Comparison of ENCODE assay signal across 25 mouse cellular contexts in the genomic region with DNA sequence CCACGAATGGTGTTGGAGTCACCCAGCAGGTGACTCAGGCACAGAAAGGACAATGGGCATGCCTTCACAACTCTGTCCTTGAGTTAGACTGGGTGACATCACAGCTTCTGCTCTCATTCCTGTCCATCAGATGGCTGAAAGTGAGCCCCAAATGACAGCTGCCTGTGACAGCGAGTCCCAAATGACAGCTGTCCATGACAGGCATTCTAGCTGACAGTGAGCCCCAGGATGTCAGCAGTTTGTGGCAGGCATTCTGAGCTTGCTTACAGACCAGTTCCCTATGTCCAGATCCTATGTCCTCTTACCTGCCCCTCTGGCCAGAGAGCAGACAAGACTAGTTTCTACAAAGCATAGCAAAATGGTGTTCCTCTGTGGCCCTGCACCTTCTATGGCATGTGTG.
DNase-seq lines count a peak whose midpoint lies in the region; ATAC-seq and TF ChIP-seq lines count a peak whose summit lies in the region.
"Had no signal": no experiment of that assay in that cellular context is flagged by ENCODE, and none has a peak within 500 bp of the region (broad histone marks: within the 10 kb centered on the region; RNA-seq: fewer than 3 reads in every experiment).

No protein-coding gene starts in this region.

- H3K4me3 ChIP-seq in embryonic facial prominence, embryonic 14.5 days (ENCODE audit: low read depth, low read length) = no peak overlapping the region
- H3K4me3 ChIP-seq in embryonic facial prominence, embryonic 10.5 days = no peak overlapping the region
- no peak overlapping the region for H3K4me3 ChIP-seq in limb, embryonic 14.5 days (replicated peaks; ENCODE audit: low read length)
- no peak overlapping the region for H3K4me3 ChIP-seq in limb, embryonic 10.5 days
- H3K4me3 ChIP-seq: embryonic facial prominence, embryonic 13.5 days; forebrain, embryonic 10.5 days; forebrain, embryonic 13.5 days; hindbrain, embryonic 10.5 days; hindbrain, embryonic 13.5 days; intestine, embryonic 15.5 days had no signal

- H3K9me3 ChIP-seq in embryonic facial prominence, embryonic 14.5 days (ENCODE audit: control insufficient read depth, low read length) = peaks cover 7% of the 10 kb centered on the region; the same call in 1 of the 2 replicates
- peaks cover 11% of the 10 kb centered on the region; the same call in 1 of the 2 replicates for H3K9me3 ChIP-seq in embryonic facial prominence, embryonic 10.5 days
- no peaks in the 10 kb centered on the region for H3K9me3 ChIP-seq in limb, embryonic 14.5 days (ENCODE audit: control insufficient read depth, low read length)
- 0 out of 2 replicates have a peak, but pooled peaks cover 3% of the 10 kb centered on the region for H3K9me3 ChIP-seq in limb, embryonic 10.5 days (replicated peaks)
- H3K9me3 ChIP-seq: forebrain, embryonic 13.5 days; hindbrain, embryonic 13.5 days; intestine, embryonic 15.5 days had no signal

- H3K27me3 ChIP-seq in embryonic facial prominence, embryonic 14.5 days (replicated peaks; ENCODE audit: control insufficient read depth, insufficient read depth, low read length) = no peaks in the 10 kb centered on the region
- no peaks in the 10 kb centered on the region for H3K27me3 ChIP-seq in embryonic facial prominence, embryonic 10.5 days (replicated peaks; ENCODE audit: low read depth, poor library complexity, severe bottlenecking)
- no peaks in the 10 kb centered on the region for H3K27me3 ChIP-seq in limb, embryonic 14.5 days (ENCODE audit: control insufficient read depth, insufficient read depth, low read length)
- H3K27me3 ChIP-seq in limb, embryonic 10.5 days (ENCODE audit: low read depth, poor library complexity, severe bottlenecking) = no peaks in the 10 kb centered on the region
- H3K27me3 ChIP-seq: embryonic facial prominence, embryonic 13.5 days; forebrain, embryonic 13.5 days; hindbrain, embryonic 13.5 days; intestine, embryonic 15.5 days had no signal

- H3K4me2 ChIP-seq in embryonic facial prominence, embryonic 14.5 days (ENCODE audit: low read depth, low read length) = no peak overlapping the region
- H3K4me2 ChIP-seq in limb, embryonic 14.5 days (replicated peaks; ENCODE audit: low read depth, low read length, severe bottlenecking) = no peak overlapping the region
- H3K4me2 ChIP-seq: embryonic facial prominence, embryonic 13.5 days; forebrain, embryonic 13.5 days; heart, embryonic 11.5 days; hindbrain, embryonic 13.5 days; intestine, embryonic 15.5 days had no signal

- no peak for ATAC-seq in embryonic facial prominence, embryonic 14.5 days (ENCODE audit: low read depth)
- ATAC-seq in limb, embryonic 14.5 days (ENCODE audit: low FRiP score, low read depth) = peak; percentile 30; the same call in 1 of the 2 replicates
- ATAC-seq: forebrain, embryonic 13.5 days; forebrain, embryonic 16.5 days; hindbrain, embryonic 16.5 days; intestine, embryonic 15.5 days had no signal

- H3K36me3 ChIP-seq in embryonic facial prominence, embryonic 14.5 days (ENCODE audit: control insufficient read depth, insufficient read depth, low read length) = no peaks in the 10 kb centered on the region
- H3K36me3 ChIP-seq in embryonic facial prominence, embryonic 10.5 days (replicated peaks) = no peaks in the 10 kb centered on the region
- no peaks in the 10 kb centered on the region for H3K36me3 ChIP-seq in limb, embryonic 14.5 days (ENCODE audit: control insufficient read depth, insufficient read depth, low read length)
- H3K36me3 ChIP-seq in limb, embryonic 10.5 days = no peaks in the 10 kb centered on the region
- H3K36me3 ChIP-seq: embryonic facial prominence, embryonic 13.5 days; forebrain, embryonic 10.5 days; hindbrain, embryonic 10.5 days; hindbrain, embryonic 13.5 days; intestine, embryonic 15.5 days had no signal

- no peaks in the 10 kb centered on the region for H3K4me1 ChIP-seq in embryonic facial prominence, embryonic 14.5 days (ENCODE audit: control insufficient read depth, insufficient read depth, low read length)
- no peaks in the 10 kb centered on the region for H3K4me1 ChIP-seq in embryonic facial prominence, embryonic 10.5 days
- no peaks in the 10 kb centered on the region for H3K4me1 ChIP-seq in limb, embryonic 14.5 days (ENCODE audit: control insufficient read depth, insufficient read depth, low read length)
- no peaks in the 10 kb centered on the region for H3K4me1 ChIP-seq in limb, embryonic 10.5 days
- H3K4me1 ChIP-seq: embryonic facial prominence, embryonic 13.5 days; forebrain, embryonic 10.5 days; forebrain, embryonic 13.5 days; hindbrain, embryonic 10.5 days; intestine, embryonic 15.5 days had no signal

- no peak overlapping the region for H3K27ac ChIP-seq in embryonic facial prominence, embryonic 14.5 days (replicated peaks; ENCODE audit: low read depth, low read length)
- H3K27ac ChIP-seq in embryonic facial prominence, embryonic 10.5 days (replicated peaks) = no peak overlapping the region
- no peak overlapping the region for H3K27ac ChIP-seq in limb, embryonic 14.5 days (replicated peaks; ENCODE audit: low read depth, low read length)
- no peak overlapping the region for H3K27ac ChIP-seq in limb, embryonic 10.5 days
- H3K27ac ChIP-seq: embryonic facial prominence, embryonic 13.5 days; forebrain, embryonic 10.5 days; forebrain, embryonic 13.5 days; hindbrain, embryonic 10.5 days; hindbrain, embryonic 13.5 days; intestine, embryonic 15.5 days had no signal

- TF ChIP-seq POLR2A in limb, embryonic 14.5 days (IDR thresholded peaks at IDR 0.05; ENCODE audit: borderline replicate concordance, extremely low read depth, insufficient read depth, insufficient read length) = no peak

- no peak overlapping the region for H3K9ac ChIP-seq in embryonic facial prominence, embryonic 14.5 days (ENCODE audit: low read depth, low read length)
- no peak overlapping the region for H3K9ac ChIP-seq in limb, embryonic 14.5 days (ENCODE audit: low read depth, low read length, severe bottlenecking)
- H3K9ac ChIP-seq: embryonic facial prominence, embryonic 13.5 days; forebrain, embryonic 13.5 days; hindbrain, embryonic 13.5 days; intestine, embryonic 15.5 days had no signal

- 80% methylated on average over 2 of the region's 2 CpGs for WGBS in embryonic facial prominence, embryonic 14.5 days
- 90% methylated on average over 2 of the region's 2 CpGs for WGBS in embryonic facial prominence, embryonic 10.5 days
- 90% methylated on average over 2 of the region's 2 CpGs for WGBS in limb, embryonic 14.5 days
- WGBS in limb, embryonic 10.5 days = 84% methylated on average over 2 of the region's 2 CpGs

- DNase-seq in adrenal gland, adult 2 months = peak; percentile 40
- DNase-seq in adrenal gland, postnatal 10 days = no peak
- DNase-seq in embryonic facial prominence, embryonic 14.5 days (ENCODE audit: low spot score) = peak; percentile 12
- no peak for DNase-seq in embryonic facial prominence, embryonic 10.5 days (ENCODE audit: low spot score)
- DNase-seq in limb, embryonic 14.5 days (ENCODE audit: low spot score) = no peak
- no peak for DNase-seq in limb, embryonic 10.5 days (ENCODE audit: low spot score)
- no peak for DNase-seq in lung, postnatal 14 days
- DNase-seq: B cell, adult 2 months; cerebellum, adult 11 months; cerebellum, adult 2 months; cerebellum, adult 9-11 months; cerebellum, postnatal 25 days; gastrocnemius, postnatal 10 days; gastrocnemius, postnatal 36 days; heart, postnatal 36 days; kidney, adult 11 months had no signal

Comparison
In these comparisons a context has a peak if more than half of its experiments do, and no peak if none do; other contexts are left out.
1. DNase-seq: peak in adrenal gland, adult 2 months (single experiment) and embryonic facial prominence, embryonic 14.5 days (single experiment); none in adrenal gland, postnatal 10 days (single experiment), embryonic facial prominence, embryonic 10.5 days (single experiment), limb, embryonic 14.5 days (single experiment), limb, embryonic 10.5 days (single experiment) and lung, postnatal 14 days (single experiment).